Mouse (Mus musculus) heart, postnatal 0 days (tissue): ENCODE measurements around the gene Nmrk1. TPM values are rescaled to one million over a fixed set of nuclear protein-coding genes. Genes with fewer than 3 reads are reported as not detected.
A peak's percentile ranks its signal among the peaks of the same experiment; 100 is the strongest.

Experiments
- ATAC-seq: fragments of 200-750 bp; cut with Nextera tagmentation; 2 replicates; pipeline ENCODE4 v1.8.0; 2017; ENCODE audit warnings: low read depth, moderate number of reproducible peaks, moderate library complexity; ENCODE audit not compliant: insufficient read depth
- DNase-seq: peaks from one replicate; pipeline ENCODE4 v3.0.0-alpha.2; 2016; ENCODE audit warnings: low spot score
- H3K27ac ChIP-seq: fragments of 300-500 bp; sonication (generic); 2 replicates; pipeline ENCODE4 v1.5.1; 2014; ENCODE audit warnings: low read depth, mild to moderate bottlenecking
- H3K27me3 ChIP-seq: fragments of 300-500 bp; sonication (generic); 2 replicates; pipeline ENCODE4 v1.6.1; 2014; ENCODE audit warnings: low read length, mixed read lengths; ENCODE audit not compliant: control insufficient read depth, insufficient read depth
- H3K36me3 ChIP-seq: fragments of 300-500 bp; sonication (generic); replicated peaks from 2 replicates; pipeline ENCODE4 v1.6.1; 2014; ENCODE audit warnings: low read length, mixed read lengths; ENCODE audit not compliant: control insufficient read depth, insufficient read depth
- H3K4me1 ChIP-seq: fragments of 300-500 bp; sonication (generic); 2 replicates; pipeline ENCODE4 v1.6.1; 2014; ENCODE audit warnings: antibody characterized with exemption; ENCODE audit not compliant: control insufficient read depth, insufficient read depth
- H3K4me2 ChIP-seq: fragments of 300-500 bp; sonication (generic); 2 replicates; pipeline ENCODE4 v1.6.1; 2014; ENCODE audit warnings: low read depth, mild to moderate bottlenecking, low read length, moderate library complexity
- H3K4me3 ChIP-seq: fragments of 300-500 bp; sonication (generic); 2 replicates; pipeline ENCODE4 v1.5.1; 2014; ENCODE audit warnings: low read depth, low read length
- H3K9ac ChIP-seq: fragments of 300-500 bp; sonication (generic); replicated peaks from 2 replicates; pipeline ENCODE4 v1.6.1; 2014; ENCODE audit warnings: low read depth, low read length, mixed read lengths
- H3K9me3 ChIP-seq: fragments of 300-500 bp; sonication (generic); replicated peaks from 2 replicates; pipeline ENCODE4 v1.6.1; 2016; ENCODE audit warnings: low read length; ENCODE audit not compliant: control insufficient read depth
- CTCF ChIP-seq: IDR thresholded peaks from 2 replicates; pipeline ENCODE4 v1.5.1; 2016; ENCODE audit warnings: antibody characterized with exemption, control low read depth, low read depth
- EP300 ChIP-seq: IDR thresholded peaks from 2 replicates; pipeline ENCODE4 v1.6.1; 2016; ENCODE audit warnings: antibody characterized with exemption, low read depth
- WGBS: fragments of 180-500 bp; shearing (Covaris S2); extraction: QIAGEN DNeasy Blood & Tissue Kit; methylation state at CpG from one replicate; pipeline ENCODE4 v1.1.7; 2014; 5-methylcytosine and 5-hydroxymethylcytosine counted together
- polyA plus RNA-seq: library from polyadenylated mRNA; unstranded; fragments of >200 nt; fragmentation: Nextera tagmentation; extraction: Ambion mirVana; gene quantifications from 2 replicates; pipeline ENCODE4 v1.2.1, GENCODE M21; 2015
- total RNA-seq: library from RNA; depleted of rRNA; stranded (reverse); fragments of >200 nt; gene quantifications from 2 replicates; pipeline ENCODE4 v1.2.3, GENCODE M21; 2014; ENCODE audit warnings: low replicate concordance

Nmrk1 gene
- total and polyA plus RNA-seq, 2 experiments from 2014 or later: 6.7 to 13.8 TPM

GRCm38 (mm10) chr19:18639552-18639951, 7.8 kb downstream of the Nmrk1 start:
- DNase-seq (no peak), ATAC-seq (no peak)
- Histone ChIP-seq H3K9me3 (no peaks in the 10 kb centered on the region), H3K4me3 (no peak overlapping the region), H3K9ac (no peak overlapping the region), H3K27me3 (no peaks in the 10 kb centered on the region), H3K36me3 (no peaks in the 10 kb centered on the region), H3K4me2 (no peak overlapping the region), H3K27ac (no peak overlapping the region), H3K4me1 (no peaks in the 10 kb centered on the region)
- WGBS: 37% methylated on average over 2 of the region's 2 CpGs
- TF ChIP-seq CTCF (peak; percentile 50; the same call in 1 of the 2 replicates), EP300 (no peak)

GRCm38 (mm10) chr19:18641001-18641400, 9.3 kb downstream of the Nmrk1 start:
- Histone ChIP-seq H3K9me3 (no peaks in the 10 kb centered on the region), H3K4me1 (no peaks in the 10 kb centered on the region), H3K36me3 (no peaks in the 10 kb centered on the region), H3K4me2 (no peak overlapping the region), H3K9ac (no peak overlapping the region), H3K4me3 (no peak overlapping the region), H3K27me3 (no peaks in the 10 kb centered on the region), H3K27ac (peak overlapping the region; percentile 23)
- ATAC-seq (peak; percentile 14; the same call in 1 of the 2 replicates), DNase-seq (no peak)
- WGBS: 56% methylated on average over 4 of the region's 4 CpGs
- TF ChIP-seq EP300 (no peak), CTCF (no peak)

- DNase-seq: no peak
- H3K4me3 ChIP-seq: no peak overlapping the region
- H3K27me3 ChIP-seq: no peaks in the 10 kb centered on the region
- no peak overlapping the region for H3K27ac ChIP-seq
- H3K9me3 ChIP-seq: no peaks in the 10 kb centered on the region
- TF ChIP-seq EP300 (no peak), CTCF (no peak)
- no peak overlapping the region for H3K9ac ChIP-seq
- no peaks in the 10 kb centered on the region for H3K4me1 ChIP-seq
- H3K4me2 ChIP-seq: no peak overlapping the region
- WGBS: 52% methylated on average over 4 of the region's 4 CpGs
- no peaks in the 10 kb centered on the region for H3K36me3 ChIP-seq
- no peak for ATAC-seq
These were observed 11.7 kb downstream of the Nmrk1 start for GRCm38 (mm10) chr19:18643411-18643810.

- DNase-seq (no peak), ATAC-seq (no peak)
- Histone ChIP-seq H3K4me1 (no peaks in the 10 kb centered on the region), H3K4me3 (no peak overlapping the region), H3K9me3 (no peaks in the 10 kb centered on the region), H3K36me3 (no peaks in the 10 kb centered on the region), H3K27me3 (no peaks in the 10 kb centered on the region), H3K27ac (no peak overlapping the region), H3K4me2 (no peak overlapping the region), H3K9ac (no peak overlapping the region)
- TF ChIP-seq EP300: no peak
- no peak for TF ChIP-seq CTCF
- 63% methylated on average over 6 of the region's 6 CpGs for WGBS
These were observed 12.3 kb downstream of the Nmrk1 start for GRCm38 (mm10) chr19:18644084-18644483.

- H3K27me3 ChIP-seq: no peaks in the 10 kb centered on the region
- no peaks in the 10 kb centered on the region for H3K36me3 ChIP-seq
- H3K27ac ChIP-seq: no peak overlapping the region
- 51% methylated on average over 3 of the region's 3 CpGs for WGBS
- H3K9me3 ChIP-seq: no peaks in the 10 kb centered on the region
- H3K4me2 ChIP-seq: no peak overlapping the region
- H3K4me3 ChIP-seq: no peak overlapping the region
- no peak for DNase-seq
- H3K4me1 ChIP-seq: no peaks in the 10 kb centered on the region
- TF ChIP-seq CTCF: no peak
- TF ChIP-seq EP300: no peak
- no peak overlapping the region for H3K9ac ChIP-seq
- no peak for ATAC-seq
These were observed 14.6 kb downstream of the Nmrk1 start for GRCm38 (mm10) chr19:18646397-18646796.

- no peak overlapping the region for H3K27ac ChIP-seq
- H3K4me1 ChIP-seq: no peaks in the 10 kb centered on the region
- H3K4me3 ChIP-seq: no peak overlapping the region
- H3K9ac ChIP-seq: no peak overlapping the region
- ATAC-seq (no peak), DNase-seq (no peak)
- no peak for TF ChIP-seq EP300
- no peaks in the 10 kb centered on the region for H3K27me3 ChIP-seq
- WGBS: 44% methylated on average over 5 of the region's 5 CpGs
- no peak overlapping the region for H3K4me2 ChIP-seq
- H3K36me3 ChIP-seq: no peaks in the 10 kb centered on the region
- no peaks in the 10 kb centered on the region for H3K9me3 ChIP-seq
These were observed 15.2 kb downstream of the Nmrk1 start for GRCm38 (mm10) chr19:18646853-18647420.
